Mouse (Mus musculus): ENCODE measurements around the gene Spg11.

GRCm38 (mm10) chr2:122145756-122146155, 27.6 kb upstream of the Spg11 start:
- TF ChIP-seq CTCF (IDR thresholded peaks at IDR 0.05; ENCODE audit: borderline replicate concordance, insufficient read depth, low read length) (no peak), POLR2A (IDR thresholded peaks at IDR 0.05; ENCODE audit: low read depth, low read length) (no peak)

Measured in embryonic fibroblast, embryonic 13.5 days (primary cell).